Mouse (Mus musculus): Measurements from ENCODE around the gene Nlrp10. TPM values are rescaled to one million over a fixed set of nuclear protein-coding genes. Genes with fewer than 3 reads are reported as not detected.

Gene Nlrp10
- total and polyA plus RNA-seq, 3 experiments = 0.35 to 0.53 TPM; not detected in 1

- Histone ChIP-seq H3K27ac (ENCODE audit: control insufficient read depth, low read depth, low read length) (no peak overlapping the region), H3K27me3 (ENCODE audit: control insufficient read depth in 1 of 2, insufficient read depth in 2 of 2, low read length in 2 of 2) (no peaks in the 10 kb centered on the region; a peak in 1 of 4 replicates), H3K9me3 (replicated peaks; ENCODE audit: insufficient read depth, low read length) (no peaks in the 10 kb centered on the region), H3K4me3 (ENCODE audit: control insufficient read depth in 1 of 2, insufficient read depth in 1 of 2, low read depth in 2 of 2, low read length in 2 of 2) (no peak overlapping the region), H3K36me3 (ENCODE audit: control insufficient read depth in 1 of 2, insufficient read depth in 2 of 2, low read length in 2 of 2) (no peaks in the 10 kb centered on the region), H3K9ac (ENCODE audit: control insufficient read depth, low read depth, low read length, poor library complexity, severe bottlenecking) (peak overlapping the region; percentile 6; the same call in 1 of the 2 replicates), H3K79me2 (ENCODE audit: control insufficient read depth, insufficient read depth, low read length, poor library complexity) (no peaks in the 10 kb centered on the region), H3K4me1 (ENCODE audit: control insufficient read depth in 1 of 2, insufficient read depth in 2 of 2, low read length in 2 of 2) (no peaks in the 10 kb centered on the region; a peak in 1 of 4 replicates)
- TF ChIP-seq ZMIZ1 (IDR thresholded peaks at IDR 0.05; ENCODE audit: low read depth, low read length) (no peak), SMC3 (IDR thresholded peaks at IDR 0.05; ENCODE audit: low read depth, low read length) (peak; percentile 72), ZC3H11A (IDR thresholded peaks at IDR 0.05; ENCODE audit: low read depth, low read length) (peak; percentile 28), TBP (IDR thresholded peaks at IDR 0.05; ENCODE audit: low read depth, low read length) (no peak), USF2 (IDR thresholded peaks at IDR 0.05; ENCODE audit: borderline replicate concordance in 1 of 2, insufficient read depth in 1 of 2, low read depth in 1 of 2, low read length in 2 of 2) (no peak), TAL1 (IDR thresholded peaks at IDR 0.05; ENCODE audit: low read length) (no peak), USF1 (IDR thresholded peaks at IDR 0.05; ENCODE audit: low read depth, low read length) (no peak), NRF1 (IDR thresholded peaks at IDR 0.05; ENCODE audit: insufficient read depth, low read depth, low read length, poor library complexity, severe bottlenecking) (no peak), RAD21 (IDR thresholded peaks at IDR 0.05; ENCODE audit: low read depth, low read length) (peak; percentile 53), HCFC1 (IDR thresholded peaks at IDR 0.05; ENCODE audit: low read depth, low read length) (no peak), MAX (IDR thresholded peaks at IDR 0.05; ENCODE audit: low read length) (no peak), UBTF (IDR thresholded peaks at IDR 0.05; ENCODE audit: borderline replicate concordance, insufficient read depth, low read depth, low read length) (no peak), BHLHE40 (IDR thresholded peaks at IDR 0.05; ENCODE audit: borderline replicate concordance, low read depth, low read length) (no peak), GABPA (IDR thresholded peaks at IDR 0.05; ENCODE audit: low read depth, low read length) (no peak), MXI1 (IDR thresholded peaks at IDR 0.05; ENCODE audit: low read depth, low read length) (no peak), RCOR1 (IDR thresholded peaks at IDR 0.05; ENCODE audit: low read depth, low read length) (no peak), CTCF (IDR thresholded peaks at IDR 0.05 in 2 of 3, conservative IDR thresholded peaks at IDR 0.05 in 1 of 3; ENCODE audit: control insufficient read depth in 1 of 3, insufficient read depth in 1 of 3, low read depth in 2 of 3, low read length in 3 of 3, poor library complexity in 1 of 3, severe bottlenecking in 1 of 3) (peak; percentile 73 to 82 (median 81)), TCF12 (IDR thresholded peaks at IDR 0.05; ENCODE audit: low read depth, low read length) (no peak)
- peak; percentile 62 for DNase-seq (ENCODE audit: low read depth, low spot score)
Observed at GRCm38 (mm10) chr7:108966742-108967362, 36.9 kb upstream of the Nlrp10 start.

- TF ChIP-seq ZKSCAN1 (IDR thresholded peaks at IDR 0.05; ENCODE audit: low read depth, low read length) = no peak
- TF ChIP-seq CTCF (IDR thresholded peaks at IDR 0.05 in 2 of 3, conservative IDR thresholded peaks at IDR 0.05 in 1 of 3; ENCODE audit: control insufficient read depth in 1 of 3, insufficient read depth in 1 of 3, low read depth in 2 of 3, low read length in 3 of 3, poor library complexity in 1 of 3, severe bottlenecking in 1 of 3) = peak; percentile 9 to 27 (median 17); a peak in 3 of 6 replicates
- H3K4me1 ChIP-seq (ENCODE audit: control insufficient read depth in 1 of 2, insufficient read depth in 2 of 2, low read length in 2 of 2) = no peaks in the 10 kb centered on the region; a peak in 1 of 4 replicates
Observed at GRCm38 (mm10) chr7:108965968-108966367, 36.0 kb upstream of the Nlrp10 start.

More at GRCm38 (mm10) chr7:108965968-108966367, 36.0 kb upstream of the Nlrp10 start:
- H3K36me3 ChIP-seq (ENCODE audit: control insufficient read depth in 1 of 2, insufficient read depth in 2 of 2, low read length in 2 of 2) = no peaks in the 10 kb centered on the region
- H3K27me3 ChIP-seq (ENCODE audit: control insufficient read depth in 1 of 2, insufficient read depth in 2 of 2, low read length in 2 of 2) = no peaks in the 10 kb centered on the region; a peak in 1 of 4 replicates
- no peaks in the 10 kb centered on the region for H3K9me3 ChIP-seq (replicated peaks; ENCODE audit: insufficient read depth, low read length)
- H3K4me3 ChIP-seq (ENCODE audit: control insufficient read depth in 1 of 2, insufficient read depth in 1 of 2, low read depth in 2 of 2, low read length in 2 of 2) = no peak overlapping the region
- no peak overlapping the region for H3K9ac ChIP-seq (ENCODE audit: control insufficient read depth, low read depth, low read length, poor library complexity, severe bottlenecking)
- no peak for DNase-seq (ENCODE audit: low read depth, low spot score)
- H3K27ac ChIP-seq (ENCODE audit: control insufficient read depth, low read depth, low read length) = no peak overlapping the region
- H3K79me2 ChIP-seq (ENCODE audit: control insufficient read depth, insufficient read depth, low read length, poor library complexity) = no peaks in the 10 kb centered on the region
